Mouse (Mus musculus): ENCODE results near the gene Sirt6. TPM values are rescaled to one million over a fixed set of nuclear protein-coding genes. Genes with fewer than 3 reads are reported as not detected.

Gene Sirt6
- polyA plus RNA-seq, 2 experiments = 5.9 to 8.1 TPM

DNA sequence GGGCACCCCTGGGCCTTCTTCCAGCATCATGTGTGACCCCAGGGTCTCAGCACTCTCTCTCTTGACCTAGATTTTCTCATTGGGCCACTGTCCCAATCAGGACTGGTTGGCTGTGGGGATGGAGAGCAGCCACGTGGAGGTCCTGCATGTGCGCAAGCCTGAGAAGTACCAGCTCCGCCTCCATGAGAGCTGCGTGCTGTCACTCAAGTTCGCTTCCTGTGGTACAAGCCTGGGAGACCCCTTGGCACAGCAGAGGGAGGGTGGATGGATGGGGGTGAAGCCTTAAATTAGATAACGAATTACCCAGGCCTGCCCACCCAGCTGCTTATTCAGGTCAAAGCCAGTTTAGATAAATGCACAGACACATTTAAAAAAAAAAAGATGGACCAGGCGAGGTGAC, 38.9 kb downstream of the Sirt6 start:
- DNase-seq (ENCODE audit: low read depth in 3 of 3, low spot score in 3 of 3) (no peak), ATAC-seq (ENCODE audit: insufficient read depth) (no peak)
- Histone ChIP-seq H3K4me2 (ENCODE audit: low read depth) (no peak overlapping the region), H3K9ac (replicated peaks) (no peak overlapping the region), H3K4me3 (ENCODE audit: insufficient read depth in 1 of 2, low read depth in 2 of 2, low read length in 2 of 2) (no peak overlapping the region), H3K27me3 (ENCODE audit: control insufficient read depth, insufficient read depth, low read length) (no peaks in the 10 kb centered on the region; the same call in 1 of the 2 replicates), H3K4me1 (replicated peaks; ENCODE audit: control insufficient read depth in 2 of 2, insufficient read depth in 2 of 2, low read length in 1 of 2) (no peaks in the 10 kb centered on the region), H3K36me3 (replicated peaks; ENCODE audit: control insufficient read depth, insufficient read depth, low read depth) (no peaks in the 10 kb centered on the region), H3K27ac (no peak overlapping the region), H3K9me3 (ENCODE audit: control insufficient read depth, low read length) (no peaks in the 10 kb centered on the region)
- TF ChIP-seq CTCF (IDR thresholded peaks at IDR 0.05; ENCODE audit: low read depth) = no peak
- no peak for TF ChIP-seq EP300 (IDR thresholded peaks at IDR 0.05; ENCODE audit: low read depth)
- 45% methylated on average over 7 of the region's 7 CpGs for WGBS (ENCODE audit: insufficient replicate concordance)

DNA sequence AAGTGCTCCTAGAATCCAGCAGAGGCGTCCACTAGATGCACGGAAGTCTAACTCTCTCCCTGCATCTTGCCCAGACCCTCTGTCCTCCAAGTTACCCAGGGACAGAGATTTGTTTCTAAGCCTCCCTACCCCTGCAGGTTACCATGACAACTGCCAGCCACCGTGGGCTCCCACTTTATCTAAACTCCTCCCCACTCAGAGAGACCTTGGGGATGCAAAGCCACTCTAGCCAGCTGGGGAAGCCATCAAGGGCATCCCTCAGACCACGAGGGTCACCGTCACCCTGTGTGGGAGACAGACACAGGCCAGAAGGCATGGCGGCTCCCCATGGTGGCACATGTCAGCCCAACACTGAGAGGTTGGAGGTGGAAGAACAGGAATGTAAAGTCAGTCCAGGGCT, 44.2 kb downstream of the Sirt6 start:
- Histone ChIP-seq H3K36me3 (replicated peaks; ENCODE audit: control insufficient read depth, insufficient read depth, low read depth) (no peaks in the 10 kb centered on the region), H3K27me3 (ENCODE audit: control insufficient read depth, insufficient read depth, low read length) (peaks cover 3% of the 10 kb centered on the region), H3K9ac (replicated peaks) (no peak overlapping the region), H3K4me1 (replicated peaks; ENCODE audit: control insufficient read depth in 2 of 2, insufficient read depth in 2 of 2, low read length in 1 of 2) (no peaks in the 10 kb centered on the region), H3K9me3 (ENCODE audit: control insufficient read depth, low read length) (no peaks in the 10 kb centered on the region), H3K4me2 (ENCODE audit: low read depth) (no peak overlapping the region), H3K4me3 (ENCODE audit: insufficient read depth in 1 of 2, low read depth in 2 of 2, low read length in 2 of 2) (no peak overlapping the region), H3K27ac (no peak overlapping the region)
- DNase-seq (ENCODE audit: low read depth in 3 of 3, low spot score in 3 of 3) (no peak), ATAC-seq (ENCODE audit: insufficient read depth) (no peak)
- 44% methylated on average over 6 of the region's 6 CpGs for WGBS (ENCODE audit: insufficient replicate concordance)
- TF ChIP-seq EP300 (IDR thresholded peaks at IDR 0.05; ENCODE audit: low read depth) = no peak
- TF ChIP-seq CTCF (IDR thresholded peaks at IDR 0.05; ENCODE audit: low read depth) = no peak

DNA sequence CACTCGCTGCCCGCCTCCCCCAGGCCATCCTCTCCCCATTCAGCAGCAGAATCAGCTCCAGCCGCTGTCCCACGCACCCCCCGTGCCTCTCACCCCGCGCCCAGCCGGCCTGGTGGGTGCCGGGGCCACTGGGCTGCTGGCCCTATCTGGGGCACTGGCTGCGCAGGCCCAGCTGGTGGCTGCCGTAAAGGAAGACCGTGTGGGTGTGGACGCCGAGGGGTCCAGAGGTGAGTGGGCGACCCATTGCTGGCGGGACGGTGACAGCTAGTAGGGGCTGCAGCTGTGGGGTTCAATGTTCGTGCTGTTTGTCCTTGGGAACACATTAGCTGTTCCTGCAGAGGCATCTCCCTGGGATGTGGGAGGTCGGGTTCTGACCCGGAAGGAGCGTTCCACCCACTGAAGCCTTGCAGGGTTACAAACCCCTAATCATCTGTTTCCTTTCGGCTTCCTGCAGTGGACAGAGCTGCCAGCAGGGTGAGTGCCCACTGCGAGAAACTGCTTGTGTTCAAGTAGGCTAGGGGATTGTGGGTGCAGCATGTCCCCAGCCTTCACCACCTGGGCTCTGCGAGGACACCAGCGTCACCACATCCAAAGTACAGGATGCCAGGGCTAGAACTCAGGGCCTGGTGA, 47.0 kb downstream of the Sirt6 start:
- ATAC-seq (ENCODE audit: insufficient read depth) (peak; percentile 12; the same call in 1 of the 2 replicates), DNase-seq (ENCODE audit: low read depth in 3 of 3, low spot score in 3 of 3) (no peak)
- peaks cover 8% of the 10 kb centered on the region for H3K27me3 ChIP-seq (ENCODE audit: control insufficient read depth, insufficient read depth, low read length)
- TF ChIP-seq EP300 (IDR thresholded peaks at IDR 0.05; ENCODE audit: low read depth) (no peak), CTCF (IDR thresholded peaks at IDR 0.05; ENCODE audit: low read depth) (peak; percentile 42; the same call in 1 of the 2 replicates)
- no peak overlapping the region for H3K27ac ChIP-seq
- H3K36me3 ChIP-seq (replicated peaks; ENCODE audit: control insufficient read depth, insufficient read depth, low read depth) = no peaks in the 10 kb centered on the region
- H3K4me2 ChIP-seq (ENCODE audit: low read depth) = no peak overlapping the region; the same call in 1 of the 2 replicates
- no peaks in the 10 kb centered on the region for H3K9me3 ChIP-seq (ENCODE audit: control insufficient read depth, low read length)
- no peak overlapping the region for H3K4me3 ChIP-seq (ENCODE audit: insufficient read depth in 1 of 2, low read depth in 2 of 2, low read length in 2 of 2)
- H3K9ac ChIP-seq (replicated peaks) = no peak overlapping the region
- 21% methylated on average over 25 of the region's 25 CpGs for WGBS (ENCODE audit: insufficient replicate concordance)
- peaks cover 1 to 4% of the 10 kb centered on the region in 2 experiments; a peak in 3 of 4 replicates for H3K4me1 ChIP-seq (replicated peaks; ENCODE audit: control insufficient read depth in 2 of 2, insufficient read depth in 2 of 2, low read length in 1 of 2)

DNA sequence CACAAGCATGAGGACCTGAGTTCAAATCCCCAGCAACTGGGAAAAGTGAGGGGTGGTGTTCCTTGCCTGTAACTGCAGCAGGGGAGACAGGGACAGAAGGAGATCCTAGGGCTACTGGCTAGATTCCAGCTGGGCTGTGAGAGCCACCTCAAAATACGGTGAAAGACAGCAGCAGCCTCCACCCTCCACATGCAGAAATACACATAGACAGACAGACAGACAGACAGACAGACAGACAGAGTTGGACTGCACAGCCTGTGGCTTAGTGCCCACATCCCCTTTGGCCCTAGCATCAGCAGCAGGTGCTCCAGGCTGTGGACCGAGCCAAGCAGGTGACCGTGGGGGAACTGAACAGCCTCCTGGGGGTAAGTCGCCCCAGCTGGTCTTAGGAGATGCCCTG, 47.6 kb downstream of the Sirt6 start:
- Histone ChIP-seq H3K4me2 (ENCODE audit: low read depth) (no peak overlapping the region), H3K27ac (no peak overlapping the region), H3K36me3 (replicated peaks; ENCODE audit: control insufficient read depth, insufficient read depth, low read depth) (no peaks in the 10 kb centered on the region), H3K27me3 (ENCODE audit: control insufficient read depth, insufficient read depth, low read length) (peaks cover 14% of the 10 kb centered on the region), H3K4me3 (ENCODE audit: insufficient read depth in 1 of 2, low read depth in 2 of 2, low read length in 2 of 2) (no peak overlapping the region), H3K9ac (replicated peaks) (no peak overlapping the region), H3K4me1 (replicated peaks; ENCODE audit: control insufficient read depth in 2 of 2, insufficient read depth in 2 of 2, low read length in 1 of 2) (peaks cover 4 to 9% of the 10 kb centered on the region in 2 experiments; a peak in 3 of 4 replicates), H3K9me3 (ENCODE audit: control insufficient read depth, low read length) (no peaks in the 10 kb centered on the region)
- ATAC-seq (ENCODE audit: insufficient read depth) = no peak
- WGBS (ENCODE audit: insufficient replicate concordance) = 52% methylated on average over 4 of the region's 4 CpGs
- DNase-seq (ENCODE audit: low read depth in 3 of 3, low spot score in 3 of 3) = no peak
- TF ChIP-seq EP300 (IDR thresholded peaks at IDR 0.05; ENCODE audit: low read depth) (no peak), CTCF (IDR thresholded peaks at IDR 0.05; ENCODE audit: low read depth) (no peak)

DNA sequence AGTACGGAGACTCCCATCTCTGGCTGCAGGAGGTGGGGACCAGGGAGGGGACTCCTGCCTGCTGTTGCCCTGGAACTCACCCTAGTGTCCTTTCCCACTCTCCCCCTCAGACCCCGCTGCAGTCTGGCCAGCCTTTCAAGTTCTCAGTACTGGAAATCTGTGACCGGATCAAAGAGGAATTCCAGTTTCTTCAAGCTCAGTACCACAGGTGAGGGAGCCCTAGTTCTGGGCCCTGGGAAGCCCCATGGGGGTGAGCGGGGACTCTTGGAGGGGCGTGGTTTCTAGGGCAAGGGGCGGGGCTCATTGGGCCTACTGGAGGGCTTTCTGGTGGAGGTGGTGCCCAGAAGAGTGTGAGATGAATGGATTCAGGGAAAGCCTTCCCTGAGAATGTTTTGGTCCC, 51.9 kb downstream of the Sirt6 start:
- Histone ChIP-seq H3K9me3 (ENCODE audit: control insufficient read depth, low read length) (no peaks in the 10 kb centered on the region), H3K4me2 (ENCODE audit: low read depth) (peak overlapping the region; percentile 70), H3K27ac (no peak overlapping the region), H3K27me3 (ENCODE audit: control insufficient read depth, insufficient read depth, low read length) (peaks cover 14% of the 10 kb centered on the region), H3K36me3 (replicated peaks; ENCODE audit: control insufficient read depth, insufficient read depth, low read depth) (no peaks in the 10 kb centered on the region), H3K4me1 (replicated peaks; ENCODE audit: control insufficient read depth in 2 of 2, insufficient read depth in 2 of 2, low read length in 1 of 2) (peaks cover 29 to 30% of the 10 kb centered on the region in 2 experiments), H3K4me3 (ENCODE audit: insufficient read depth in 1 of 2, low read depth in 2 of 2, low read length in 2 of 2) (peak overlapping the region; percentile 50 to 54), H3K9ac (replicated peaks) (0 out of 2 replicates have a peak overlapping the region, but pooled peaks have one; percentile 16)
- ATAC-seq (ENCODE audit: insufficient read depth) (no peak), DNase-seq (ENCODE audit: low read depth in 3 of 3, low spot score in 3 of 3) (no peak)
- 4% methylated on average over 6 of the region's 6 CpGs for WGBS (ENCODE audit: insufficient replicate concordance)
- TF ChIP-seq EP300 (IDR thresholded peaks at IDR 0.05; ENCODE audit: low read depth) = no peak
- TF ChIP-seq CTCF (IDR thresholded peaks at IDR 0.05; ENCODE audit: low read depth) = no peak

All from liver, embryonic 14.5 days (tissue).